Mouse (Mus musculus) bone marrow macrophage, adult 2 months (primary cell): ENCODE measurements around the gene Lrp10.

Experiments
- CTCF ChIP-seq: IDR thresholded peaks from 2 replicates; pipeline ENCODE4 v1.5.1; 2012; ENCODE audit warnings: low read depth, mild to moderate bottlenecking, low read length, moderate library complexity
- POLR2A ChIP-seq: IDR thresholded peaks from 2 replicates; pipeline ENCODE4 v1.6.1; 2012; ENCODE audit warnings: mild to moderate bottlenecking, low read depth, low read length, borderline replicate concordance

GRCm38 (mm10) chr14:54421014-54421413 is 42.9 kb upstream of the Lrp10 start:
- TF ChIP-seq CTCF (no peak), POLR2A (no peak)
